Mouse (Mus musculus) heart, embryonic 12.5 days (tissue): ENCODE data around the gene Thoc5. TPM values are rescaled to one million over a fixed set of nuclear protein-coding genes. Genes with fewer than 3 reads are reported as not detected.

Experiments used
- ATAC-seq: fragments of 200-750 bp; cut with Nextera tagmentation; 2 replicates; pipeline ENCODE4 v1.8.0; 2017; ENCODE audit warnings: moderate TSS enrichment, moderate library complexity; ENCODE audit not compliant: insufficient number of reproducible peaks, low FRiP score
- H3K27ac ChIP-seq: fragments of 300-500 bp; sonication (generic); 2 replicates; pipeline ENCODE4 v1.5.1; 2016; ENCODE audit warnings: mild to moderate bottlenecking, moderate library complexity; ENCODE audit not compliant: poor library complexity, severe bottlenecking
- H3K27me3 ChIP-seq: fragments of 300-500 bp; sonication (generic); replicated peaks from 2 replicates; pipeline ENCODE4 v1.6.1; 2016; ENCODE audit warnings: mild to moderate bottlenecking, moderate library complexity
- H3K36me3 ChIP-seq: fragments of 300-500 bp; sonication (generic); 2 replicates; pipeline ENCODE4 v1.6.1; 2016; ENCODE audit warnings: mild to moderate bottlenecking, moderate library complexity
- H3K4me1 ChIP-seq: fragments of 300-500 bp; sonication (generic); replicated peaks from 2 replicates; pipeline ENCODE4 v1.6.1; 2016; ENCODE audit warnings: mild to moderate bottlenecking
- H3K4me2 ChIP-seq: fragments of 300-500 bp; sonication (generic); 2 replicates; pipeline ENCODE4 v1.6.1; 2016; ENCODE audit warnings: mild to moderate bottlenecking, moderate library complexity
- H3K4me3 ChIP-seq: fragments of 300-500 bp; sonication (generic); 2 replicates; pipeline ENCODE4 v1.5.1; 2016; ENCODE audit warnings: mild to moderate bottlenecking
- H3K9ac ChIP-seq: fragments of 300-500 bp; sonication (generic); 2 replicates; pipeline ENCODE4 v1.6.1; 2016; ENCODE audit warnings: mild to moderate bottlenecking, moderate library complexity
- H3K9me3 ChIP-seq: fragments of 300-500 bp; sonication (generic); replicated peaks from 2 replicates; pipeline ENCODE4 v1.6.1; 2016; ENCODE audit warnings: mild to moderate bottlenecking, moderate library complexity
- WGBS: fragments of 180-500 bp; shearing (Covaris S2); methylation state at CpG from one replicate; pipeline ENCODE4 v1.1.7; 2016; 5-methylcytosine and 5-hydroxymethylcytosine counted together
- polyA plus RNA-seq: library from polyadenylated mRNA; unstranded; fragments of >200 nt; fragmentation: Nextera tagmentation; extraction: Ambion mirVana; gene quantifications from 2 replicates; pipeline ENCODE4 v1.2.1, GENCODE M21; 2016

Gene Thoc5
- polyA plus RNA-seq, 1 experiment from 2014 or later: 28.8 TPM

- no peak for ATAC-seq
- Histone ChIP-seq H3K4me1 (no peaks in the 10 kb centered on the region), H3K36me3 (no peaks in the 10 kb centered on the region), H3K4me3 (no peak overlapping the region), H3K27me3 (no peaks in the 10 kb centered on the region), H3K9ac (no peak overlapping the region), H3K9me3 (no peaks in the 10 kb centered on the region), H3K27ac (no peak overlapping the region), H3K4me2 (no peak overlapping the region)
- WGBS: 26% methylated on average over 10 of the region's 10 CpGs
Observed at GRCm38 (mm10) chr11:4865645-4866251, 29.4 kb upstream of the Thoc5 start.

DNA sequence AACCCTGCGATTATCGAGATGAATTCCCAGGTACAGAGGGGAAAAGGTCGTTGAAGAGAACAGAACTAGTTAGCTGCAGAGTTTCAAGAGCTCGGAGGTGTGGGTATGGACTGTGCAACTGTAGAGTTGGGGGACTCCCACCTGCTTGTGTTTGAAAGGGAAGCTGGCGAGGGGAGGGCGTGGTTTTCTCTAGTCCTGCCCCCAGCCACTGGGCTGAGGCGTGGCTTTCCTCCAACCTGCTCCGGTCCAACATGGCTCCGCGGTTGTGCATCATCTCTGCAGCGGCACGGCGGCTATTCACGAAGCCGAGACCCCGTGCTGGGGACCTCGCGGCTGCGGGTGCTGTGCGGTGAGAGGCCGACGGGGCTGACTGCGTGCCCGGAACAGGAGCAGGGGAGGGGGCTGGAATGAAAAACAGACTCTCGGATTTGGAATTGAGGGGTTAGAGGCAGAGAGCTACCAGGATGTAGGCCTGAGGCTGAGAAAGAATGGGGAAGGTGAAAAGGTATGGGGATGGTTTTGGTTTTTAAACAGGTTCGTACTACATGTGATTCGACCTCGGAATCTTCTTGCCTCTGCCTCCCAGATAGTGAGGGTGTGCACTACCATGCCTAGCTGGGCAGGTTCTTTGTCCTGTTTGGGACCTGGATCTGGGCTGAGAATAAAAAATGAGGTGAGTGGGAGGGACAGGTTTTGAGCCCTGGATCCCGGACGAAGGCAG lies 21.2 kb upstream of the Thoc5 start, which contains the start of gene Nipsnap1:
Nipsnap1 (plus strand) TSS at position 197 of the 721 bp plus-strand sequence.
- H3K4me2 ChIP-seq: peak within 1 kb of the TSS; percentile 80
- WGBS: 1% methylated on average over 30 of the region's 30 CpGs
- peak within 1 kb of the TSS; percentile 72 for H3K9ac ChIP-seq
- no peak within 1 kb of the TSS for H3K27ac ChIP-seq
- peaks cover 4% of the 10 kb centered on the region; the same call in 1 of the 2 replicates for H3K36me3 ChIP-seq
- peak within 1 kb of the TSS; percentile 78 for H3K4me3 ChIP-seq
- H3K4me1 ChIP-seq: peaks cover 10% of the 10 kb centered on the region
- H3K9me3 ChIP-seq: no peaks in the 10 kb centered on the region
- ATAC-seq: peak; percentile 88
- no peaks in the 10 kb centered on the region for H3K27me3 ChIP-seq

DNA sequence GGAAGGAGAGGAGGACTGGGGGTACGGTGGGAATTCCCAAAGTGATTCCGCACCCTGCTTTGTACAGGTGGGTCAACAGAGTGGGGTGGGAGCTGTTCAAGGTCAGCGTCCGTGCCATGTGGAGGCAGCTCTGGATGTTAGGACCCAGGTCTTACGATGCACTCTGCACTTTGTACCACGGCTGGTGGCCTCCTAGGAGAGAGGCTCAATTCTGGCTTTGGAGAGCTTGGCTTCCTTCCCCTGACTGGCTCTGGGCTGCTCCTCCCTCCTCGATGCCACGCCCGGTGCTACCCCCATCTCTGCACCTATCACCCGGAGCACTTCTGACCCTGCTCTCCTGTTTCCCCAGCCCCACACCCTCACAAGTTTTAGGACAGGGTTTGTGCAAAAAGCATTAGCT lies 20.6 kb upstream of the Thoc5 start:
- peak; percentile 52; the same call in 1 of the 2 replicates for ATAC-seq
- Histone ChIP-seq H3K36me3 (peaks cover 4% of the 10 kb centered on the region; the same call in 1 of the 2 replicates), H3K27me3 (no peaks in the 10 kb centered on the region), H3K9ac (peak overlapping the region; percentile 72), H3K4me1 (peaks cover 10% of the 10 kb centered on the region), H3K4me3 (peak overlapping the region; percentile 78), H3K4me2 (peak overlapping the region; percentile 80), H3K9me3 (no peaks in the 10 kb centered on the region), H3K27ac (no peak overlapping the region)
- WGBS: 12% methylated on average over 10 of the region's 10 CpGs

GRCm38 (mm10) chr11:4881087-4881486 lies 14.0 kb upstream of the Thoc5 start:
- no peaks in the 10 kb centered on the region for H3K9me3 ChIP-seq
- H3K4me2 ChIP-seq: no peak overlapping the region
- peaks cover 25% of the 10 kb centered on the region for H3K36me3 ChIP-seq
- WGBS: 79% methylated on average over 4 of the region's 4 CpGs
- peaks cover 21% of the 10 kb centered on the region for H3K4me1 ChIP-seq
- H3K27me3 ChIP-seq: no peaks in the 10 kb centered on the region
- 0 out of 2 replicates have a peak overlapping the region, but pooled peaks have one; percentile 13 for H3K9ac ChIP-seq
- no peak overlapping the region for H3K4me3 ChIP-seq
- no peak overlapping the region for H3K27ac ChIP-seq
- no peak for ATAC-seq

DNA sequence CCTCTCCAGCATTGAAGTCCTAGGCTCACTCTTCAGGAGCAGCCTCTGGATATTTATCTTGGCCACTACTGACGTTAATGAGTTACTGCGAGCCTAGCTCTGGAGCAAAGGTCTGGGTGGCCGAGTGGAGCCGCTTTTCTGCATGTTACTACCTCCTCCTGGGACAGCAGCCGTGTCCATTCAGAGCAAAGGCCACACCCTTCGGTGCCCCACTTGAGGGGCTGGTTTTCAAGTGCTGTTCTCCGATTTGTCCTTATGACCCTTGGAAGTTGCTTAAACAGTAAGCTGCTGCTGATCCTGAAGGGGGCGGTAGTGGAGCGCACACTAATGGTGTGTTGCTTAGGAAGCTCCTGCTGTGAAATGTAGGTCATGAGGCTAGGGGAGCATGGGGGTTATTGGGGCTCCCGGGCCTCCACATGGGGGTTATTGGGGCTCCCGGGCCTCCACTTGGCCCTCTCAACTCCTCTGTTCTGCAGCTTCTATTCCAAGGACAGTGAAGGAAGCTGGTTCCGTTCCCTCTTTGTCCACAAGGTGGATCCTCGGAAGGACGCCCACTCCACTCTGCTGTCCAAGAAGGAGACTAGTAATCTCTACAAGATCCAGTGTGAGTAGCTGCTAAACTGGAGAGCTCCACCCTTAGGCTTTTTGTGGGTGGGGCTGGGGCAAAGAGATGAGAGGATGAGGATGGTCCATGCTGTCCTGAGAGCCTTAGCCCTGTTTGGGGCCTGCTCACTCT lies 12.1 kb upstream of the Thoc5 start:
- peak overlapping the region; percentile 20; the same call in 1 of the 2 replicates for H3K4me2 ChIP-seq
- no peak overlapping the region for H3K4me3 ChIP-seq
- peak; percentile 36 for ATAC-seq
- peaks cover 21% of the 10 kb centered on the region for H3K4me1 ChIP-seq
- WGBS: 37% methylated on average over 14 of the region's 14 CpGs
- H3K9me3 ChIP-seq: no peaks in the 10 kb centered on the region
- no peaks in the 10 kb centered on the region for H3K27me3 ChIP-seq
- no peak overlapping the region for H3K9ac ChIP-seq
- H3K36me3 ChIP-seq: peaks cover 21% of the 10 kb centered on the region
- no peak overlapping the region; the same call in 1 of the 2 replicates for H3K27ac ChIP-seq

DNA sequence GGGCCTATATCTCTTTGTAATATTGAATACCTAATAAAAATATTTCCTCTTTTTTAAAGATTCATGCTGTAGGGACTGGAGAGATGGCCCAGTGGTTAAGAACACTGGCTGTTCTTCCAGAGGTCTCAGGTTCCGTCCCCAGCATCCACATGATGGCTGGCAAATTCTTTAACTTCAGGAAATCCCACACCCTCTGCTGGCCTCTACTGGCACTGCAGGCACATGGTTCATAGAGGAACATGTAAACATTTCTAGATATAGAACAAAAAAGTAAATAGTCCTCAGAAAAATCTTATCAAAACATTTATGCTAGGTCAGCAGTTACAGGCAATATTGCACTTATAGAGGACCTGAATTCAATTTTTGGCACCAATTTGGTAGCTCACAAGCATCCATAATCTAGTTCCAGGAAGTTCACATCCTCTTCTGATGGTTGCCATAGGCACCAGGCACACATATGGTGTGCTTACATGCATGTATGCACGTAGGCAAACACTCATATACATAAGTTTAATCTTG lies 9.7 kb upstream of the Thoc5 start:
- 66% methylated on average over 2 of the region's 2 CpGs for WGBS
- H3K27ac ChIP-seq: no peak overlapping the region
- H3K27me3 ChIP-seq: no peaks in the 10 kb centered on the region
- H3K4me1 ChIP-seq: peaks cover 21% of the 10 kb centered on the region
- H3K4me2 ChIP-seq: no peak overlapping the region
- H3K9me3 ChIP-seq: no peaks in the 10 kb centered on the region
- H3K4me3 ChIP-seq: no peak overlapping the region
- H3K9ac ChIP-seq: no peak overlapping the region
- peaks cover 44% of the 10 kb centered on the region for H3K36me3 ChIP-seq
- no peak for ATAC-seq

DNA sequence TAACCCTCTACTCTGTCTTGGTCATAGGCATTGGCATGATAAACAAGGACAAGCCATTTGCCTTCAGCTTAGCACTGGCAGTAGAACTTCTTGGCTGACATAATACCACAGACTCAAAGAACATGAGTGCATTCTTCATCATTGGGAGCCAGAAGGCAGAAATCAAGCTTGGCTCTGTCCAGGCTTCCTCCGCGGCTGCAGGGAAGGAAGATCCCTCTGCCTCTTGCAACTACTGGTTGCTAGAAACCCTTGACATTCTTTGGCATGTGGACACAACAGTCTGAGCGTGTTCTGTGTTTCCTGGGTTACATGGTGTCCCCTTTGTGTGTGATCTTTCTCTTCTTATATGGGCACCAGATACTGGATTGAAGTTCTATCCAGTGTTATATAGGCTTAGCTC lies 8.1 kb upstream of the Thoc5 start:
- H3K27me3 ChIP-seq: no peaks in the 10 kb centered on the region
- peaks cover 11% of the 10 kb centered on the region for H3K4me1 ChIP-seq
- no peak overlapping the region for H3K9ac ChIP-seq
- WGBS: 86% methylated on average over 3 of the region's 3 CpGs
- no peak overlapping the region for H3K4me2 ChIP-seq
- no peak overlapping the region for H3K27ac ChIP-seq
- H3K4me3 ChIP-seq: no peak overlapping the region
- peaks cover 54% of the 10 kb centered on the region for H3K36me3 ChIP-seq
- no peaks in the 10 kb centered on the region for H3K9me3 ChIP-seq
- ATAC-seq: no peak

GRCm38 (mm10) chr11:4900437-4900836 lies 5.3 kb downstream of the Thoc5 start:
- Histone ChIP-seq H3K36me3 (peaks cover 50% of the 10 kb centered on the region), H3K27ac (no peak overlapping the region), H3K4me3 (no peak overlapping the region), H3K9me3 (no peaks in the 10 kb centered on the region), H3K27me3 (no peaks in the 10 kb centered on the region), H3K4me1 (peaks cover 5% of the 10 kb centered on the region), H3K4me2 (no peak overlapping the region), H3K9ac (no peak overlapping the region)
- ATAC-seq: no peak
- WGBS: 72% methylated on average over 5 of the region's 5 CpGs

GRCm38 (mm10) chr11:4901956-4902355 lies 6.8 kb downstream of the Thoc5 start:
- no peak for ATAC-seq
- Histone ChIP-seq H3K9ac (no peak overlapping the region), H3K36me3 (peaks cover 61% of the 10 kb centered on the region), H3K27me3 (no peaks in the 10 kb centered on the region), H3K4me1 (no peaks in the 10 kb centered on the region), H3K4me2 (no peak overlapping the region), H3K9me3 (no peaks in the 10 kb centered on the region), H3K4me3 (no peak overlapping the region), H3K27ac (no peak overlapping the region)
- WGBS: 86% methylated on average over 6 of the region's 6 CpGs

DNA sequence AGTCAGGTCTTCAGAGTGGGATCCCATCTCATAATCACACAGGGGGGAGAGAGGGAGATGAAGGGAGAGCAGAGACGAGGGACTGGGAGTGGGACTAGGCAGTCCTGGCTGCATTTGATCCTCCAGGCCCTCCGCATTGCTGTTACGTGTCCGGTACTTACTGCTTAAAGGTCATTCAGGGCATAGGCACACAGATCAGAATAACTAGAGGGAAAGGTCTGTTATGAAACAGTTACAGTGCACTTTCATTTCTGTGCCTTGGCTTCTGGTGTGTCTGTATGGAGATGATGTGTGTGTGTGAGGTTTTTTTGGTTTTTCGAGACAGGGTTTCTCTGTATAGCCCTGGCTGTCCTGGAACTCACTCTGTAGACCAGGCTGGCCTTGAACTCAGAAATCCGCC lies 11.1 kb downstream of the Thoc5 start:
- no peaks in the 10 kb centered on the region for H3K27me3 ChIP-seq
- no peaks in the 10 kb centered on the region for H3K9me3 ChIP-seq
- no peaks in the 10 kb centered on the region for H3K4me1 ChIP-seq
- no peak overlapping the region for H3K9ac ChIP-seq
- no peak overlapping the region for H3K4me2 ChIP-seq
- ATAC-seq: no peak
- peaks cover 72% of the 10 kb centered on the region for H3K36me3 ChIP-seq
- no peak overlapping the region for H3K4me3 ChIP-seq
- 85% methylated on average over 6 of the region's 6 CpGs for WGBS
- no peak overlapping the region for H3K27ac ChIP-seq

DNA sequence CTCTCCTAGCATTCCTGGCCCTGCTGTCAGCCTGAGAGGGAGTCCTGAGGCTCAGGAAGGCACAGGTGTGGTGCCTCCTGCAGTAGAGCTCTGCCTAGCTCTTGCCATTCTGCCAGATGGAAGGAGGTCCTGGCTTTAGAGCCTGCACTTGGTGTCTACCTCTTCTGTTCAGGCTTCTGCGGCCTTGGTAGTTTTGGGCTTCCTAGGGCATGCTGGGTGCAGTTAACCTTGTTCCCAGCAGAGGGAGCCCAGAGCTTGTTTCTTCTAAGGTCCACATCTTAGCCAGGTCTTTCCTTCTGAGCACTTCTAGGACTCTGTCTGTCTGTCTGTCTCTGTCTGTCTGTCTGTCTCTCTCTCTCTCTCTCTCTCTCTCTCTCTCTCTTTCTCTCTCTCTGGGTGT lies 20.9 kb downstream of the Thoc5 start:
- Histone ChIP-seq H3K9me3 (no peaks in the 10 kb centered on the region), H3K27me3 (no peaks in the 10 kb centered on the region), H3K4me3 (no peak overlapping the region), H3K9ac (no peak overlapping the region), H3K4me1 (no peaks in the 10 kb centered on the region), H3K36me3 (peaks cover 78% of the 10 kb centered on the region), H3K27ac (no peak overlapping the region), H3K4me2 (no peak overlapping the region)
- 0 out of 2 replicates have a peak, but pooled peaks have one; percentile 18 for ATAC-seq
- WGBS: 17% methylated on average over 1 of the region's 1 CpGs
